Mouse (Mus musculus) bone marrow macrophage, adult 2 months (primary cell): ENCODE measurements around the gene Ptpre.

ENCODE experiments used
- CTCF ChIP-seq: IDR thresholded peaks from 2 replicates; pipeline ENCODE4 v1.5.1; 2012; ENCODE audit warnings: low read depth, mild to moderate bottlenecking, low read length, moderate library complexity
- POLR2A ChIP-seq: IDR thresholded peaks from 2 replicates; pipeline ENCODE4 v1.6.1; 2012; ENCODE audit warnings: mild to moderate bottlenecking, low read depth, low read length, borderline replicate concordance

- TF ChIP-seq CTCF (no peak), POLR2A (no peak)
These were observed 71.7 kb downstream of the Ptpre start for GRCm38 (mm10) chr7:135609028-135609427.
